Mouse (Mus musculus) intestine, embryonic 16.5 days (tissue): ENCODE results near the gene Prdm16. TPM values are rescaled to one million over a fixed set of nuclear protein-coding genes. Genes with fewer than 3 reads are reported as not detected.

Experiments
- ATAC-seq: fragments of 200-750 bp; cut with Nextera tagmentation; 2 replicates; pipeline ENCODE4 v1.8.0; 2017; ENCODE audit warnings: moderate TSS enrichment, moderate library complexity
- H3K27ac ChIP-seq: fragments of 300-500 bp; sonication (generic); 2 replicates; pipeline ENCODE4 v1.5.1; 2014; ENCODE audit warnings: mild to moderate bottlenecking, low read length
- H3K27me3 ChIP-seq: fragments of 300-500 bp; sonication (generic); replicated peaks from 2 replicates; pipeline ENCODE4 v1.6.1; 2014; ENCODE audit warnings: low read length, control low read depth, mixed read lengths; ENCODE audit not compliant: control insufficient read depth, insufficient read depth
- H3K36me3 ChIP-seq: fragments of 300-500 bp; sonication (generic); 2 replicates; pipeline ENCODE4 v1.6.1; 2014; ENCODE audit warnings: low read length, control low read depth; ENCODE audit not compliant: control insufficient read depth, insufficient read depth
- H3K4me1 ChIP-seq: fragments of 300-500 bp; sonication (generic); 2 replicates; pipeline ENCODE4 v1.6.1; 2014; ENCODE audit warnings: low read length, control low read depth, mixed read lengths; ENCODE audit not compliant: control insufficient read depth, insufficient read depth
- H3K4me2 ChIP-seq: fragments of 300-500 bp; sonication (generic); 2 replicates; pipeline ENCODE4 v1.6.1; 2014; ENCODE audit warnings: low read depth, low read length, control low read depth
- H3K4me3 ChIP-seq: fragments of 300-500 bp; sonication (generic); 2 replicates; pipeline ENCODE4 v1.5.1; 2014; ENCODE audit warnings: mild to moderate bottlenecking, low read length
- H3K9ac ChIP-seq: fragments of 300-500 bp; sonication (generic); 2 replicates; pipeline ENCODE4 v1.6.1; 2014; ENCODE audit warnings: low read depth, low read length
- H3K9me3 ChIP-seq: fragments of 300-500 bp; sonication (generic); 2 replicates; pipeline ENCODE4 v1.6.1; 2016; ENCODE audit warnings: low read length, control low read depth; ENCODE audit not compliant: control insufficient read depth
- WGBS: fragments of 180-500 bp; shearing (Covaris S2); extraction: QIAGEN DNeasy Blood & Tissue Kit; methylation state at CpG from one replicate; pipeline ENCODE4 v1.1.7; 2014; 5-methylcytosine and 5-hydroxymethylcytosine counted together
- polyA plus RNA-seq: library from polyadenylated mRNA; unstranded; fragments of >200 nt; fragmentation: Nextera tagmentation; extraction: Ambion mirVana; gene quantifications from 2 replicates; pipeline ENCODE4 v1.2.1, GENCODE M21; 2015

The Prdm16 gene
- polyA plus RNA-seq, 1 experiment from 2014 or later = 17.6 TPM

DNA sequence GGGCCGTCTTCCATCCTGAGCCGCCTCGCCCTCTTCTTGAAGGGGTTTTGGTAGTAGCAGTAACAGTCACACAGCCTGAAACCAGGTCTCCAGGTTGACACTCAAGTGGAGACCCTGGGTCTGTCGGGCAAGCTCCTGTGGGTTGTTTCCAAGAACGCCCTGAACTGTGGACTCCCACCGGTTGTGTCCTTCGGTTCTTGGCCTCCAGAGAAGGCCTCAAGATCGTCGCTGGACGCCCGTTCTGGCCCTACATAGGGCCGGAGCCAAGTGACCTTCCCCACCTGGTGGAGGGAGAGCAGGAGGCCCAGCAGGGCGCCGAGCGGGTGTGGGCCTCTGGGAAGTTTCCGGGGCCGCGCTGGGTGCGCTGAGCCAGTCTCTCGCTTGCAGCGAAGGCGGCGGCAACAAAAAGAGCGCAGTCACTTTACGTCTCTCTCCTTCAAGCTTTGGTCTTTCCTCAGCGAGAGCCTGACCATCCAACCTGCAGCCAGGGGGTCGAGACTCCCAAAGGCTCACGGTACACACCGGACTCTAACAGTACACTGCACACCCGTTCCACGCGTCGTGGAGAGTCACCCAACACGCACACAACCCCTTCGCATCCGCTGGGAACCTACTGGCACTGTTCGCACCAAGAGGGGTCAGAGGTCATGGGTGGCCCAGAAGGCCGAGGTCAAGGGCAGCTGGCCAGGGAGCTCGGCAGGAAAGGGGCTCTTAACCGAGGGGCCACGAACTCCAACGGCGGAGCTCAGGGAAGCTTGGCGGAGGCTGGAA is 2.0 kb downstream of the Prdm16 start:
- peak overlapping the region; percentile 87 for H3K9ac ChIP-seq
- no peaks in the 10 kb centered on the region for H3K36me3 ChIP-seq
- peaks cover 58% of the 10 kb centered on the region for H3K27me3 ChIP-seq
- ATAC-seq = no peak
- H3K4me2 ChIP-seq = peak overlapping the region; percentile 91
- no peaks in the 10 kb centered on the region for H3K9me3 ChIP-seq
- H3K27ac ChIP-seq = peak overlapping the region; percentile 90
- WGBS = 21% methylated on average over 44 of the region's 44 CpGs
- H3K4me1 ChIP-seq = peaks cover 31% of the 10 kb centered on the region
- peak overlapping the region; percentile 79 for H3K4me3 ChIP-seq

DNA sequence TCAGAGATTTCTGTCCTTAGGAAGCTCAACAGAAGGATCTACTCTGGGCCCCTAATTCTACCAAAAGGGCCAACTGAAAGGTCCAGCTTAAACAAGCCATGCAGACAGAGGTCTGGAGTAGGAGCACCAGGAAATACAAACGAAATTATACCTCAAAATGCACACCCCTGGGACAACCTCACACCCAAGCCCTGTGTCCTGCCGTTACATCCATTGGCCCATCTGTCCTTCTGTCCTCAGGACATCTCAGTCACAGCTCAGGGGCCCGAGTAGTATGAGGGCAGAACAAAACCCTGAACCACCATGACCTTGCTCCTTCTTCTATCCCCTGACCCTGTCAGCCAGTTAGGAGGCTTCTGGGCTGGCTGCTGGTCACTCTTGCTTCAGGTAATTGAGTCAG is 2.7 kb downstream of the Prdm16 start:
- H3K9ac ChIP-seq = peak overlapping the region; percentile 87
- peak overlapping the region; percentile 79 for H3K4me3 ChIP-seq
- ATAC-seq = no peak
- peaks cover 53% of the 10 kb centered on the region for H3K27me3 ChIP-seq
- H3K36me3 ChIP-seq = no peaks in the 10 kb centered on the region
- peak overlapping the region; percentile 91 for H3K4me2 ChIP-seq
- peak overlapping the region; percentile 90; the same call in 1 of the 2 replicates for H3K27ac ChIP-seq
- 44% methylated on average over 3 of the region's 3 CpGs for WGBS
- H3K4me1 ChIP-seq = peaks cover 32% of the 10 kb centered on the region
- no peaks in the 10 kb centered on the region for H3K9me3 ChIP-seq

DNA sequence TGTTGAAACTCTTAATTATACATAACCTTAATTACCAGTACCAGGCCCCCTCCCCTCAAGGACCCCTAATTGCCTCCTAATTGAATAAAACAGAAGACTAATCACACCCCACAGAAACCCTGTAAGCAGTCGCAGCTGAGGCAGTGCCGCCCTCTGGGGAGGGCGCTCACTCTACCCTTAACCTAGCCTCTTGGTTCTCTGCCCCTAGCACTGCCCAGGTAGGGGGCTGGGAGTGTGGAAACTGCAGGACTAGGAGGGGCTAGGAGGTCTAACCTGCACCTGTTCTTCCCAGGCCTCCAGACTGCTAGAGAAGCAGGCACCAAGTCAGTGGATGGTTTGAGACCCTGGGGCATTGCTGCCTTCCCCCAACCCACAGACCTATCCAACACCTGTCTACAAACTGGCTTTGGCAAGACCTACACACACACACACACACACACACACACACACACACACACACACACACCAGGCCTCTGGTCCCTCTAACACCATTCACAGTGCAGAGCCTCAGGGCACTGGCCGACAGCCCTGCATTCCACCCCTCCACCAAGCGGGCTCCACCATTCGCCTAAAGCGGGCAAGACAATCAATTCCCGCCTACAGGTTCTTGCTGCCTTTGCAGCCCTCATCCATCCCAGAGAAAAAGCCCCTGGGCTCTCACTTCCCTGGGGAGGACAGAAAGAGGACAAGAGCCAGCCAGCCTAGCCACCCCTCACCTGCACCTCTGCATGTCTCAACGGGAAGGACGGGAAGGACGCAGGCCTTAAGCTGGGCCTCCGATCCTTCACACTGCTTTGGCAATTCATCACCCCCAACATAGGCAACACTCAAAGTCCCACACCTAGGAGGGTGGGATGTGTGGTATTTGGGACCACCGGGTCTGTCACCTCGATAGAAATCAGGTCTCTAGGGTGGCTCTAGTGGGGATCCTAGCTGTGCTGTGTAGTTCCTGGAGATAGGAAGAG is 3.6 kb downstream of the Prdm16 start:
- H3K4me2 ChIP-seq = peak overlapping the region; percentile 91
- 41% methylated on average over 14 of the region's 14 CpGs for WGBS
- no peaks in the 10 kb centered on the region for H3K36me3 ChIP-seq
- H3K9ac ChIP-seq = peak overlapping the region; percentile 87
- peaks cover 46% of the 10 kb centered on the region; the same call in 1 of the 2 replicates for H3K27me3 ChIP-seq
- H3K4me3 ChIP-seq = peak overlapping the region; percentile 79
- peaks cover 37% of the 10 kb centered on the region for H3K4me1 ChIP-seq
- no peak for ATAC-seq
- H3K27ac ChIP-seq = peak overlapping the region; percentile 0; the same call in 1 of the 2 replicates
- H3K9me3 ChIP-seq = no peaks in the 10 kb centered on the region

DNA sequence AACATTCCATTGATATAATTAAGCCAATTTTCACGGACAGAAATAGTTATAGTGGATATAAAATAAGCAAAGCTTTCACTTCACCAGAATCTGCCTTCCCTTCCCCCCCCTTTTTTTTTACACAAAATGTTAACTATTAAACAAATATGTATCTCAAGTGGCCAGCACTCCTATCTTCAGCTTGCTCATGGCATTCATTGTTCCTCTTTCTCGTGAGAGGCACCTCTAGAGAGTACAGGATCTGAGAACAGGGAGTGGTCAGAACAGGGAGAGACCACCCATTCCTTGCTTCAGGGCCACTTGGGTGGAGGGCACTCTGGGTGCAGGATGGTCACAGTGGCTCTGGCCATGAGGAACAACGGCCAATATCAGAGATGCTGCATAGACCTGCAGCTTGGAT is 5.9 kb downstream of the Prdm16 start:
- peaks cover 40% of the 10 kb centered on the region; the same call in 1 of the 2 replicates for H3K27me3 ChIP-seq

DNA sequence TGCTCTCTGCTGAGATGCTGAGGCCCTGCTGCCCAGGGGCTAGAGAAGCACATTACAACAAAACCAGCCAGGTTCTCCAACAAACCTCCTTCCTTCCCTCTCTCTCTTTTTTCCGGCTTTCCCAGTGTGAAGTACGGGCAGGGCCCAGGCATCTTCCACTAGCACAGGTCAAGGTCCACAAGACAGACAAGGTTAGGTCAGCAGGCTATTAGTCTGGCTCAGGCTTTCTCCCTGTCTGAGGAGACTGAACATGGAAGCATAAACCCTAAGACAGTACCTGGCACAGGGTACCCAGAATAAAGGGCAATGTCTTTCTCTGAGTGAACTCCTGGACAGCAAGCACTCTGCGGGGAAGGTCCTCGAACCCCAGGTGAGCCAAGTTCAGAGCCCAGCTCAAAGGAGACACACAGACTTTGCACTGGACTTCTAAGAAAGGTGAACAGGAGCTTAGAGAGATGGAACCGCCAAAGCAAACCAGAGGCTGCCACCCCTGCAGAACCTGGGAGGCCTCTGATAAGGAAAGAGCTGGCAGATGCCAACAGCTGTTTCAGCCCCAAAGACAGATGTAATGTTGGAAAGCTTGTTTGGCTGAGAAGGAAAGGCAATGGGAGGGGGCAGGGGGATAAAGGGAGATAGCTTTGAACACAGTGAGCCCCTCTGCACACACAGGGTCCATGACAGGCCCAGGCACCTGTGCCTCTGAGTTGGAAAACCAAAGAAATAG is 9.1 kb downstream of the Prdm16 start:
- H3K4me3 ChIP-seq = no peak overlapping the region
- H3K4me2 ChIP-seq = no peak overlapping the region
- peak overlapping the region; percentile 13 for H3K27ac ChIP-seq
- WGBS = 65% methylated on average over 5 of the region's 5 CpGs
- H3K4me1 ChIP-seq = peaks cover 35% of the 10 kb centered on the region
- peak; percentile 73 for ATAC-seq
- no peaks in the 10 kb centered on the region for H3K36me3 ChIP-seq
- 0 out of 2 replicates have a peak overlapping the region, but pooled peaks have one; percentile 1 for H3K9ac ChIP-seq
- no peaks in the 10 kb centered on the region for H3K9me3 ChIP-seq
- H3K27me3 ChIP-seq = peaks cover 15% of the 10 kb centered on the region; the same call in 1 of the 2 replicates

More for the DNA sequence above, 5.9 kb downstream of the Prdm16 start:
- no peak overlapping the region for H3K4me2 ChIP-seq
- H3K9ac ChIP-seq = peak overlapping the region; percentile 40; the same call in 1 of the 2 replicates
- no peak overlapping the region for H3K4me3 ChIP-seq
- 49% methylated on average over 3 of the region's 3 CpGs for WGBS
- H3K9me3 ChIP-seq = no peaks in the 10 kb centered on the region
- H3K27ac ChIP-seq = peak overlapping the region; percentile 68
- H3K4me1 ChIP-seq = peaks cover 39% of the 10 kb centered on the region
- H3K36me3 ChIP-seq = no peaks in the 10 kb centered on the region
- ATAC-seq = no peak

DNA sequence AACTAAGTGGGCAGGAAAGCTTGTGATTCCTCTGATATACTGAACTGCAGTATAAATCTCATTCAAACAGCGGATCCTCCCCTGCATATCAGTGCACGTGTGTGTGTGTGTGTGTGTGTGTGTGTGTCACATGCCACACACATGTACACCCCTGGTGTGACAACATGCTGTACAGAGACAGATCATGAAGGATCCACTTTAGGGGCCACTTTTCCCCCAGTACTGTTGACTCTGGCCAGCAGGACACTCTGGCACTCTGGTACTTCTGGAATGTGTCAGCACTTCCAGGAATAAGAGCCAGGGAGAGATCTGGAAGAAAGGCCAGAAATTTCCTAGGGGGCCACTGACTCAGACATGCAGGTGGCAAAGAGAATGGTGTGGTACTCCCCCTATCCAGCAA is 10.4 kb downstream of the Prdm16 start:
- WGBS = 83% methylated on average over 2 of the region's 2 CpGs
- H3K27me3 ChIP-seq = peaks cover 9% of the 10 kb centered on the region; the same call in 1 of the 2 replicates
- H3K36me3 ChIP-seq = no peaks in the 10 kb centered on the region
- no peak overlapping the region for H3K4me2 ChIP-seq
- H3K9me3 ChIP-seq = no peaks in the 10 kb centered on the region
- ATAC-seq = no peak
- no peak overlapping the region; the same call in 1 of the 2 replicates for H3K27ac ChIP-seq
- no peak overlapping the region for H3K4me3 ChIP-seq
- peaks cover 35% of the 10 kb centered on the region for H3K4me1 ChIP-seq
- H3K9ac ChIP-seq = no peak overlapping the region

DNA sequence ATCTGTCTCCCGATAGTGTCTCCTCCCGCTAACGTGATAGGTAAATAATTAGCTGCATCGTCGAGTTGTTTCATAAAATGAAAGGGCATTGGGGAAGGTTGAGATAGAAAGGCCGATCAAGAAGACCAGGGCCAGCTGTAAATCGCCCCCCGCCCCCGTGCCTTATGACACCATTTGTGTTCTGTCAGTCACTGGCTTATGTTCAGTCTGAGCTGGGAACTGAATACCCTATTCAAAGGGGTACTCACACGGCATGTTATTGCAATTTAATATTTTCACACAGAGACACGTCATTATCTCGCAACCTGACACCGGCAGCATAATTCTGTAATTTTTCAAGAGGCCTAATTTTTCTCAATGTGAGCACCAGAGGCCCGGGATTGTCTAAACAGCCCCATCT is 11.0 kb downstream of the Prdm16 start:
- 44% methylated on average over 14 of the region's 14 CpGs for WGBS
- no peak for ATAC-seq
- Histone ChIP-seq H3K4me1 (peaks cover 30% of the 10 kb centered on the region), H3K36me3 (no peaks in the 10 kb centered on the region), H3K4me3 (no peak overlapping the region), H3K9me3 (no peaks in the 10 kb centered on the region), H3K9ac (no peak overlapping the region), H3K27ac (no peak overlapping the region; the same call in 1 of the 2 replicates), H3K27me3 (0 out of 2 replicates have a peak, but pooled peaks cover 4% of the 10 kb centered on the region), H3K4me2 (no peak overlapping the region)

DNA sequence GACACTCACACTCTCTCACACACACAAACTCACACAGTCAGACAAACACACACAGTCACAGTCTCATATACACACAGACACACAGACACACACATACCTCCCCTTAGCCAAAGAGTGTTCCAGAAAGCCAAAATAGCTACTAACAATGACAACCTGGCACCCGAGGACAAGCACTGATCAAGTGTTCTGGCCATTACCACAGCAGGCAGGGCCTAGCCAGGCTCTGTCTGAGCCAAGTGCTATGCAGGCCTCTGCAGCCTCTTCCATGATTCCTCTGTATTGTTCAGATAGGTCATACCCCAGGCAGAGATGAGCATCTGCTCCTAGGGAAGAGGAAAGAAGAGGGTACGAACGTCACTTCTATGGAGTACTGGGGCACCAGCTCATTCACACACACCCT is 13.4 kb downstream of the Prdm16 start:
- no peak overlapping the region for H3K4me2 ChIP-seq
- H3K4me3 ChIP-seq = no peak overlapping the region
- no peak overlapping the region for H3K27ac ChIP-seq
- H3K9me3 ChIP-seq = no peaks in the 10 kb centered on the region
- ATAC-seq = no peak
- H3K36me3 ChIP-seq = no peaks in the 10 kb centered on the region
- H3K27me3 ChIP-seq = no peaks in the 10 kb centered on the region
- H3K9ac ChIP-seq = no peak overlapping the region
- H3K4me1 ChIP-seq = peaks cover 18% of the 10 kb centered on the region
- WGBS = 86% methylated on average over 3 of the region's 3 CpGs
